Mouse (Mus musculus): ENCODE measurements around the gene Gm44503. TPM values are rescaled to one million over a fixed set of nuclear protein-coding genes. Genes with fewer than 3 reads are reported as not detected.

Gene Gm44503
- polyA plus RNA-seq, 1 experiment = not detected

GRCm38 (mm10) chr9:73008384-73008783 lies 49.7 kb downstream of the Gm44503 start:
- 0 out of 2 replicates have a peak, but pooled peaks cover 4% of the 10 kb centered on the region for H3K4me1 ChIP-seq (ENCODE audit: control insufficient read depth, insufficient read depth, low read length)
- DNase-seq = no peak
- TF ChIP-seq POLR2A (IDR thresholded peaks at IDR 0.05; ENCODE audit: borderline replicate concordance, extremely low read depth, low read depth, low read length) (no peak), CTCF (IDR thresholded peaks at IDR 0.05; ENCODE audit: insufficient read depth, low read length) (no peak)
- 32% methylated on average over 3 of the region's 3 CpGs for WGBS
- no peak overlapping the region for H3K4me3 ChIP-seq (replicated peaks; ENCODE audit: extremely low read depth, low read depth, low read length)

GRCm38 (mm10) chr9:73012629-73013028 lies 54.0 kb downstream of the Gm44503 start:
- WGBS = 88% methylated on average over 4 of the region's 4 CpGs
- no peak for DNase-seq
- H3K4me3 ChIP-seq (replicated peaks; ENCODE audit: extremely low read depth, low read depth, low read length) = no peak overlapping the region
- H3K4me1 ChIP-seq (ENCODE audit: control insufficient read depth, insufficient read depth, low read length) = 0 out of 2 replicates have a peak, but pooled peaks cover 2% of the 10 kb centered on the region
- no peak for TF ChIP-seq CTCF (IDR thresholded peaks at IDR 0.05; ENCODE audit: insufficient read depth, low read length)

GRCm38 (mm10) chr9:73014724-73015123 lies 56.1 kb downstream of the Gm44503 start:
- DNase-seq = no peak
- no peak for TF ChIP-seq POLR2A (IDR thresholded peaks at IDR 0.05; ENCODE audit: borderline replicate concordance, extremely low read depth, low read depth, low read length)
- no peak for TF ChIP-seq CTCF (IDR thresholded peaks at IDR 0.05; ENCODE audit: insufficient read depth, low read length)
- H3K4me1 ChIP-seq (ENCODE audit: control insufficient read depth, insufficient read depth, low read length) = no peaks in the 10 kb centered on the region
- WGBS = 82% methylated on average over 13 of the region's 13 CpGs
- no peak overlapping the region for H3K4me3 ChIP-seq (replicated peaks; ENCODE audit: extremely low read depth, low read depth, low read length)

- Histone ChIP-seq H3K4me1 (ENCODE audit: control insufficient read depth, insufficient read depth, low read length) (no peaks in the 10 kb centered on the region), H3K4me3 (replicated peaks; ENCODE audit: extremely low read depth, low read depth, low read length) (no peak overlapping the region)
- DNase-seq = peak; percentile 33
- WGBS = 73% methylated on average over 10 of the region's 10 CpGs
- TF ChIP-seq CTCF (IDR thresholded peaks at IDR 0.05; ENCODE audit: insufficient read depth, low read length) = no peak
- TF ChIP-seq POLR2A (IDR thresholded peaks at IDR 0.05; ENCODE audit: borderline replicate concordance, extremely low read depth, low read depth, low read length) = no peak
Observed at GRCm38 (mm10) chr9:73019841-73020240, 61.2 kb downstream of the Gm44503 start.

GRCm38 (mm10) chr9:73020566-73021097 lies 62.0 kb downstream of the Gm44503 start:
- no peak for TF ChIP-seq POLR2A (IDR thresholded peaks at IDR 0.05; ENCODE audit: borderline replicate concordance, extremely low read depth, low read depth, low read length)
- TF ChIP-seq CTCF (IDR thresholded peaks at IDR 0.05; ENCODE audit: insufficient read depth, low read length) = no peak
- no peaks in the 10 kb centered on the region for H3K4me1 ChIP-seq (ENCODE audit: control insufficient read depth, insufficient read depth, low read length)
- DNase-seq = no peak
- H3K4me3 ChIP-seq (replicated peaks; ENCODE audit: extremely low read depth, low read depth, low read length) = no peak overlapping the region
- 80% methylated on average over 5 of the region's 5 CpGs for WGBS

- 49% methylated on average over 17 of the region's 17 CpGs for WGBS
- Histone ChIP-seq H3K4me3 (replicated peaks; ENCODE audit: extremely low read depth, low read depth, low read length) (no peak overlapping the region), H3K4me1 (ENCODE audit: control insufficient read depth, insufficient read depth, low read length) (no peaks in the 10 kb centered on the region)
- DNase-seq = no peak
- TF ChIP-seq POLR2A (IDR thresholded peaks at IDR 0.05; ENCODE audit: borderline replicate concordance, extremely low read depth, low read depth, low read length) (no peak), CTCF (IDR thresholded peaks at IDR 0.05; ENCODE audit: insufficient read depth, low read length) (no peak)
Observed at GRCm38 (mm10) chr9:73025818-73026636, 67.4 kb downstream of the Gm44503 start.

GRCm38 (mm10) chr9:73030443-73030842 lies 71.8 kb downstream of the Gm44503 start:
- no peak overlapping the region for H3K4me3 ChIP-seq (replicated peaks; ENCODE audit: extremely low read depth, low read depth, low read length)
- no peak for DNase-seq
- WGBS = 87% methylated on average over 1 of the region's 1 CpGs
- no peaks in the 10 kb centered on the region; the same call in 1 of the 2 replicates for H3K4me1 ChIP-seq (ENCODE audit: control insufficient read depth, insufficient read depth, low read length)
- TF ChIP-seq CTCF (IDR thresholded peaks at IDR 0.05; ENCODE audit: insufficient read depth, low read length) (no peak), POLR2A (IDR thresholded peaks at IDR 0.05; ENCODE audit: borderline replicate concordance, extremely low read depth, low read depth, low read length) (no peak)

GRCm38 (mm10) chr9:73031421-73031820 lies 72.8 kb downstream of the Gm44503 start:
- H3K4me3 ChIP-seq (replicated peaks; ENCODE audit: extremely low read depth, low read depth, low read length) = no peak overlapping the region
- no peak for DNase-seq
- no peaks in the 10 kb centered on the region; the same call in 1 of the 2 replicates for H3K4me1 ChIP-seq (ENCODE audit: control insufficient read depth, insufficient read depth, low read length)
- 53% methylated on average over 4 of the region's 4 CpGs for WGBS
- TF ChIP-seq POLR2A (IDR thresholded peaks at IDR 0.05; ENCODE audit: borderline replicate concordance, extremely low read depth, low read depth, low read length) (no peak), CTCF (IDR thresholded peaks at IDR 0.05; ENCODE audit: insufficient read depth, low read length) (no peak)

GRCm38 (mm10) chr9:73033406-73033805 lies 74.8 kb downstream of the Gm44503 start:
- DNase-seq = no peak
- WGBS = 93% methylated on average over 1 of the region's 1 CpGs
- TF ChIP-seq CTCF (IDR thresholded peaks at IDR 0.05; ENCODE audit: insufficient read depth, low read length) (no peak), POLR2A (IDR thresholded peaks at IDR 0.05; ENCODE audit: borderline replicate concordance, extremely low read depth, low read depth, low read length) (no peak)
- no peaks in the 10 kb centered on the region; the same call in 1 of the 2 replicates for H3K4me1 ChIP-seq (ENCODE audit: control insufficient read depth, insufficient read depth, low read length)
- no peak overlapping the region for H3K4me3 ChIP-seq (replicated peaks; ENCODE audit: extremely low read depth, low read depth, low read length)
